Mouse (Mus musculus) lung, postnatal 10 days (tissue): ENCODE measurements around the gene Nedd1.

ENCODE experiments used
- DNase-seq: peaks from one replicate; pipeline ENCODE4 v3.0.0; 2021

Gene Nedd1

DNA sequence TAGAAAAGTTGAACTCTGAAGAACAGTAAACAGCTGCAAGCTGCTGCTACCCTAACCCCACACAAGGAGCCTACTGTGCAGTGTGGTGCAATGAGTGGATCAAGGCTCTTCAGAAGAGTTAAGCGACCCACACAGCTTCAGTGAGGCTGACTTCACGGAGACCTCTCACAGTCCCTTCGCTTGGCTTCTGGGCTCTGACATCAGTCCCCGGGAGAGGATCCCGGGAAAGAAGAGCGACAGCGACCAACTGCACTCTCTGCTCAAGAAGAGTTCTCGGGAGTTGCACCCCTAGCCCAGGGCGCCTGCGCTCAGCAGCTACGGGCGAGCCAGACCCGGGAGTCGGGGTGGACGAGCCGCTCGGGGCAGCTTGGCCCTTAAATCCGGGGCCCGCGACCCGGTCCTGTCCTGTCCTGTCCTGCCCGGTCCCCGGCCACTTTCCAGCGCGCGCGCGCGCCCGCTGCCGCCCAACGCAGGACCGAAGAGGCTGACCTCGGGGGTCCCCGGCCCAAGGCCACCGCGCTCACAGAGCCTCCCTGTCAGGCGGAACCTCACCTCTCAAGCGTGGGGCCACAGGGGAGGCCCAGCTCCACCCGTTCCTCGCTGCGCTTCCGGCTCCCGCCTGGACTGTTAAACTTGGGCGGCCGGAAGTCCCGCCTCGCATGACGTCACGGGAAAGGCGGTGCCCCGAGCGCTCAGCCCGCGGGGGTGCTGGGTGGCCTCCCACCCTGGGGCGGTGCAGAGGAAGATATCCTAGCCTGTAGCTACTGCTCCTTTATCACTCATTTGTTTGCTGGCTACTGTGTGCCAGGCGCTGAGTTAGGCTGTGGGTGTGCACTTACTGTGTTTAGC lies at the start of gene Nedd1:
Nedd1 (minus strand) TSS at position 650 of the 849 bp plus-strand sequence.
- DNase-seq = peak; percentile 96

- no peak for DNase-seq
Observed at GRCm38 (mm10) chr10:92754359-92754758, 32.1 kb upstream of the Nedd1 start.

GRCm38 (mm10) chr10:92730339-92730738 lies 8.1 kb upstream of the Nedd1 start:
- DNase-seq = no peak

DNA sequence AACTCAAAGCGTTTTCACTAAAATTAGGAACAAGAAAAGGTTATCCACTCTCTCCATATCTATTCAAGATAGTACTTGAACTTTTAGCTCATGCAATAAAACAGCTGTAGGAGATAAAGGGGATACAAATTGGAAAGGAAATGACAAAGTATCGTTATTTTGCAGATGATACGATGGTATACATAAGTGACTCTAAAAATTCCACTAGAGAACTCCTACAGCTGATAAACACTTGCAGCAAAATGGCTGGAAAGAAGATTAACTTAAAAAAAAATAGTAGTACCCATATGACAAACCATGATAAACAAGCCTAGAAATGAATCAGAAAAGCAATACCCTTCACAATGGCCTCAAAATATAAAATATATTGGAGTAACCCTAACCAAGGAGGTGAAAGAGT lies 6.5 kb upstream of the Nedd1 start:
- DNase-seq = no peak

- DNase-seq = no peak
Observed at GRCm38 (mm10) chr10:92722620-92722988, 384 bp upstream of the Nedd1 start.

DNA sequence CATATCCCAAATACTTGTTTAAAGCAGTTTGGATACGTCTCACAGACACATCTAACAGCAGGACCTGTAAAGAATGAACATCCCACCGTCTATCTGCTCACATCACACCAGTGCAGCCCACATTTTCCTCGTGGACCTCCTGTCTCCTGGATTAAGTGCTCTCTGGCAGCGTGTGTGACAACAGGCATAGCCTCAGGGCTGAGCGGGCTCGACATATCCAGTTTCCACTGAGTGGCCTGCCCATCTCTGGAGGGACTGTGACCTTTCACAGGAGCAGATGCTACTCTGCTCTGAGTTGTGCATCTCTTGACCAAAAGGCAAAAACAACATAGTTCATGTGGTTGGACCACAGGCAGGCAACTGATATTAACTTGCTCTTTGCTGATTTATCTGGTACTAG lies 23.2 kb downstream of the Nedd1 start:
- DNase-seq = no peak

- DNase-seq = no peak
Observed at GRCm38 (mm10) chr10:92675056-92675455, 47.2 kb downstream of the Nedd1 start.

- DNase-seq = no peak
Observed at GRCm38 (mm10) chr10:92671906-92672305, 50.3 kb downstream of the Nedd1 start.

- no peak for DNase-seq
Observed at GRCm38 (mm10) chr10:92665287-92665686, 56.9 kb downstream of the Nedd1 start.

- DNase-seq = no peak
Observed at GRCm38 (mm10) chr10:92653266-92653665, 69.0 kb downstream of the Nedd1 start.

DNA sequence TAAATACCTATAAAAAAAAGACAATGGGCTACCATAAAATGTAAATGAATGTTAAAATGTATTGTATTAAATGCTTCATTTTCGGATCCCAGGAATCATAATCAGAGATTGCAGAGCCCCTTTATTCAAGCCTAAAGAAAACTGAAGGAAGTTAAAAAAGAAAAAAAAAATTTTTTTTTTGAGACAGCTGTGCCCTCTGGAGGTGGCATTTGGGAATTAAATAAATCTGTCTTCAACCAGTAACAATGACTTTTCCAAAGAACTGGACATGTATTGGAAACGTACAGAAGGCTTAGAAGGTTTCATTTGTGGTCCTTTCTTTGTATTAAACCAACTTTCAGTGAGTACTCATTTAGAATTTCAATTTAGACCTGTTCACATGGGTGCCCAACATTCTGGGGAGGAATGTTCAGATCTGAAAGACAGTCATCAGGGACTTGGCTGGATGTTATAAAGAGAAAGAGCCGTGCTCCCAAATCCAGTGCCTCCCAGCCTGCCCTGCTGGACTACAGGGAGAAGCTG lies 69.8 kb downstream of the Nedd1 start:
- DNase-seq = no peak

DNA sequence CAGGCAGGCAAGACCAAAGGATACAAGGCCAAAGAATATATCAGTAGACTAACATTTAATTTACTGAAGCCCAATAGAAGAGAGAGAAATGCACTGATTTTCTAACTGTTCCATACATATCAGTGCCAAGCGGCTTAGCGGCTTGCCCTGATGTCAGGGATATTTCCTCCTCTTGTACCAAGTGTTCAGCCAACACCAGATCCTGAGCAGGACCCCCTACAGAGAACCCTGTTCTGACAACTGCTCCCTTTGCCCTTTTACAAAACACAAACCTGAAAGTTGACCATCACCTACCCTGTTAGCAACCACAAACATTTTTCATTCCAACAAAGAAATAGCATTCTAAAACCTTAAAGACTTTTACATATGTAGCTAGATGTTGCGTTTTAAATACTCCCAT lies 71.0 kb downstream of the Nedd1 start:
- DNase-seq = no peak

DNA sequence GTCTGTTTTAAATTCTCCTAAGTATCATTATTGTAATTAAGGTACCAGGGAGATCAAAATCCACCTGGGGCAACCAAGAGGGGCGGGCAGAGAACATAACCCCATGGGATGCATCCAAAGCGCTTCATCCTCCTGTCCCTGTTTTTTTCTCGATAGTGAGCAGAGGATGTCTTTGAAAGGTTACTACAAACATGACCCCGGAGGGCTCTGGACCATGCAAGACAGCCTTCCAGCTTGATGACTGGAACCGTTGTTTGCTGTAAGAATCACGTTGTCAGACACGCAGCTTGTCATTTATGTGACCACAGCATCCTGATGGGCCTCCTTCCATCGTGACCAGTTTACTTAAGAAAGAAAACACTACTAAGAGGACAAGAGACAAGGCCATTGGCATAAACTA lies 73.1 kb downstream of the Nedd1 start:
- DNase-seq = no peak

DNA sequence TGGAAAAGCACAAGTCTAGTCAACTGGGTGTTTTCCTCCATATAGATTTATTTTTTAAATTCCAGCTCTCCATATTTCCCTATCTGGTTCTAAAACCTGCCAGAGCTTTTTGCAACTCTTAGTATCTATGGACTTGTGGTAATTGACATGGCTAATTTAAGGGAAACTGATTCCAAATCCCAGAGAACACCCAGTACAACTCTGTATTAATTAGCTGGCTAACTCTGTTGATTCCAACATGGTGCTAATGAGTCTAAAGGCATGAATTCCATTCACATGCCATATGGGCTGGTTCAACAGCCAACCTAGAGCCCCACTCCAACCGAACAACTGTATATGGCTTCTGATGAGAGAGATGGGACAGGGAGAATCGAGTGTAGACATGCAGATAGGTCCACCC lies 74.5 kb downstream of the Nedd1 start:
- no peak for DNase-seq

GRCm38 (mm10) chr10:92643995-92644394 lies 78.2 kb downstream of the Nedd1 start:
- no peak for DNase-seq

DNA sequence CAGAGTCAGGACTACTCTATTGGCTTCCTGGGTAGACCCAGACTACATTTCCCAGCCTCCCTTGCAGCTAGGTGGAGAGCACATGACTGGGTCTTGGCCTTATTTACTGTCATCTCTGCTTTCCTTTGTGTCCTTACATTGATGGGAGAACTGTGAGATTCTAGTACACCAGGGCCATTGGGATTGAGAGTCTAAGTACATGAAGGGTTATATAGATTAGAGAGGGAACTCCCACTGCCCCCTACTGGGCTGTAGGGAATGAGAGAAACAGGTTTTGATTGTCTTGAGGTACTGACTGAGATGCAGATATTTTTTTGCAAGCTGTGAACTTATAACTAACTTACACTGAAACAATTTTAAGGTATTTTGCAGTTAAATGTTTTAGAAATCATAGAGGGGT lies 81.2 kb downstream of the Nedd1 start:
- no peak for DNase-seq
